Mouse (Mus musculus) cerebral cortex, adult 2 months (tissue): ENCODE data around the gene Slc45a2.

Source experiments
- WGBS: fragments of 180-500 bp; shearing (Covaris S2); methylation state at CpG from one replicate; pipeline ENCODE4 v1.1.7; 2018; 5-methylcytosine and 5-hydroxymethylcytosine counted together

Gene Slc45a2

DNA sequence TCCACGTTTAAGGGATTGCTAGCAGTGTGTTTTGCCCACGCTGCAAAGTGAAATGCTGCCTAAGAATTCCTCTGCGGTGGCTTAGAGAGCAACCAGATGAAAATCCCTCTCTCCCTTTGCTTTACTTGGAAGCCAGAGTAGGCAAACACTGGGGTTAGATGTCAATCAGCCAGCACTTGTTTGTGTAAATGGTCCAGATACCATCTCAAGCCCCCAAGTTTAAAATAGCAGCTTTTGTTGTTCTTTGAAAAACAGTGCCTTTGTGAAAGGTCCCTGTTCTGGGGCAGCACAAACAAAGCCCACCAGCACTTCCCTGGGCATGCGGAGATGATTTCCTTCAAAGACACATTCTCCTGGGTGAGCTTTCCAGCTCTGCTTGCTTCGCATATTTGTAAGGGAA is 65.8 kb downstream of the Slc45a2 start:
- 31% methylated on average over 5 of the region's 5 CpGs for WGBS

GRCm38 (mm10) chr15:11067891-11068290 is 67.4 kb downstream of the Slc45a2 start:
- WGBS = 82% methylated on average over 7 of the region's 7 CpGs

DNA sequence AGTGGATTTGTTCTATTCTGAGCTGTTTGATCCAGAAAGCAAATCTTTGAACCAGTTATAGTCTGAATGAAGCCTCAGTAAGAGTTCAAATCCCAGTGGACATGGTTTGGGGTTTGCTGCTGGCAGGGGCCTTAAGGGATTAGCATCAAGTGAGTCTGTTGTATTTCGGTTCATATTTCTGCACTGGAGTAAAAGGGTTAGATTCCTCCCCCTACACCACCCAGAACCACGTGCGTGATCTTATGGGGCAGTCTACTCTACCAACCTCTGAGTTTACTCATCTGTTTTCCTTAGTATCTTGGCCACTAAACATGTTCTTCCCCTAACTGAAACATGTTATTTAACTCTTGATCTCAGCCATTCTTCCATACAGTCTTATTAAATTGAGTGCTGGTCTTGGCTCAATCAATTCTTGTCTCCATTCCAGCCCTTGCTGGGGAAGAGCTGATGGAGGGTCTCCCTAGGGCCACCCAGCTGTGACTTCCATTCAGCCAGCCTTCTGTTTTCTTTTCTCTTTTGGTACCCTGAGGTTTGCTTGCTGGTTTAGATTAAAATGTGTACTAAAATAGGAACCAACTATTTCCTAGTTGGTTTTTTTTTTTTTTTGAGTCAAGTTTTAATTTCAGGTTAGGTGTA is 75.3 kb downstream of the Slc45a2 start:
- 86% methylated on average over 3 of the region's 3 CpGs for WGBS
